Mouse (Mus musculus) limb, embryonic 12.5 days (tissue): ENCODE measurements at regions not wholly inside any gene's neighbourhood (a gene's known extent, or its start where the extent isn't known, plus 50 kb on each side); places are given as distances from the start of the nearest gene placed in this dataset.

Experiments
- ATAC-seq: fragments of 200-750 bp; cut with Nextera tagmentation; 2 replicates; pipeline ENCODE4 v1.8.0; 2017; ENCODE audit warnings: low read depth, moderate TSS enrichment; ENCODE audit not compliant: insufficient number of reproducible peaks, insufficient read depth, low FRiP score, low TSS enrichment
- H3K27ac ChIP-seq: fragments of 300-500 bp; sonication (generic); 2 replicates; pipeline ENCODE4 v1.5.1; 2016; ENCODE audit warnings: mild to moderate bottlenecking, moderate library complexity
- H3K27me3 ChIP-seq: fragments of 300-500 bp; sonication (generic); 2 replicates; pipeline ENCODE4 v1.6.1; 2016; ENCODE audit warnings: mild to moderate bottlenecking, moderate library complexity
- H3K36me3 ChIP-seq: fragments of 300-500 bp; sonication (generic); 2 replicates; pipeline ENCODE4 v1.6.1; 2016; ENCODE audit warnings: mild to moderate bottlenecking, moderate library complexity
- H3K4me1 ChIP-seq: fragments of 300-500 bp; sonication (generic); replicated peaks from 2 replicates; pipeline ENCODE4 v1.6.1; 2016
- H3K4me2 ChIP-seq: fragments of 300-500 bp; sonication (generic); 2 replicates; pipeline ENCODE4 v1.6.1; 2016; ENCODE audit warnings: mild to moderate bottlenecking, moderate library complexity
- H3K4me3 ChIP-seq: fragments of 300-500 bp; sonication (generic); replicated peaks from 2 replicates; pipeline ENCODE4 v1.5.1; 2016; ENCODE audit warnings: mild to moderate bottlenecking
- H3K9ac ChIP-seq: fragments of 300-500 bp; sonication (generic); replicated peaks from 2 replicates; pipeline ENCODE4 v1.6.1; 2016; ENCODE audit warnings: mild to moderate bottlenecking, moderate library complexity
- H3K9me3 ChIP-seq: fragments of 300-500 bp; sonication (generic); 2 replicates; pipeline ENCODE4 v1.6.1; 2016; ENCODE audit warnings: mild to moderate bottlenecking, moderate library complexity
- WGBS: fragments of 180-500 bp; shearing (Covaris S2); methylation state at CpG from one replicate; pipeline ENCODE4 v1.1.7; 2016; 5-methylcytosine and 5-hydroxymethylcytosine counted together

DNA sequence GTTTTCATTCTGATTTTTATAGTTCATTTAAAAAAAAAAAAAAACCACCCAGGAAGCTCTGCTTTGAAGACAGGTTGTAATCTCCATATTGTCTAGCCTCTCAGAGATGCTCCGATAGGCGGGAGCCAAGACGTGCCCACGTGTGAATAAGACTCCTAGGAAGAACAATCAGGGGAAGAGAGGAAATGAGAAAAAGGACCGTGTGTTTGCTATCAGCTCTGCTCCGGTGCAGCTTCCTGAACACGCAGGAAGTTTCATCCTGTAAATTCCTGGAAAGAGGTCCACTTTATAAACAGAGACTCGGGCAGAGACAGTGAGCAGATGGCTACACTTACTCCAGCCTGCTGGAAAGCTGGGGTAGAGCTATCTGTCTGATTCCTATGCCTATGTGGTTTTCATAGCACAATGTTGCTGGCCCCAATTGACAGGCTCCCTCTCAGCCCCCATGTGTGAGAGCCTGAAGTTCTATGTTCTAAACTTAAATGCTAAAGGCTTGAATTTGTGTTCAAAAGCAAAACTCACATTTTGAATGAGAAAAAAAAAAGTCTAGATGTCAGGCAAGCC lies 111.6 kb downstream of the Lrrc30 start:
- Histone ChIP-seq H3K4me2 (no peak overlapping the region), H3K36me3 (no peaks in the 10 kb centered on the region), H3K27me3 (no peaks in the 10 kb centered on the region), H3K9ac (no peak overlapping the region), H3K9me3 (no peaks in the 10 kb centered on the region), H3K27ac (no peak overlapping the region), H3K4me3 (no peak overlapping the region), H3K4me1 (no peaks in the 10 kb centered on the region)
- no peak for ATAC-seq
- WGBS = 70% methylated on average over 8 of the region's 8 CpGs

GRCm38 (mm10) chr17:67515601-67516147 lies 116.8 kb downstream of the Lrrc30 start:
- Histone ChIP-seq H3K4me2 (no peak overlapping the region), H3K27me3 (no peaks in the 10 kb centered on the region), H3K4me1 (0 out of 2 replicates have a peak, but pooled peaks cover 6% of the 10 kb centered on the region), H3K9ac (no peak overlapping the region), H3K27ac (no peak overlapping the region), H3K4me3 (no peak overlapping the region), H3K9me3 (no peaks in the 10 kb centered on the region), H3K36me3 (no peaks in the 10 kb centered on the region)
- no peak for ATAC-seq
- 81% methylated on average over 7 of the region's 7 CpGs for WGBS

DNA sequence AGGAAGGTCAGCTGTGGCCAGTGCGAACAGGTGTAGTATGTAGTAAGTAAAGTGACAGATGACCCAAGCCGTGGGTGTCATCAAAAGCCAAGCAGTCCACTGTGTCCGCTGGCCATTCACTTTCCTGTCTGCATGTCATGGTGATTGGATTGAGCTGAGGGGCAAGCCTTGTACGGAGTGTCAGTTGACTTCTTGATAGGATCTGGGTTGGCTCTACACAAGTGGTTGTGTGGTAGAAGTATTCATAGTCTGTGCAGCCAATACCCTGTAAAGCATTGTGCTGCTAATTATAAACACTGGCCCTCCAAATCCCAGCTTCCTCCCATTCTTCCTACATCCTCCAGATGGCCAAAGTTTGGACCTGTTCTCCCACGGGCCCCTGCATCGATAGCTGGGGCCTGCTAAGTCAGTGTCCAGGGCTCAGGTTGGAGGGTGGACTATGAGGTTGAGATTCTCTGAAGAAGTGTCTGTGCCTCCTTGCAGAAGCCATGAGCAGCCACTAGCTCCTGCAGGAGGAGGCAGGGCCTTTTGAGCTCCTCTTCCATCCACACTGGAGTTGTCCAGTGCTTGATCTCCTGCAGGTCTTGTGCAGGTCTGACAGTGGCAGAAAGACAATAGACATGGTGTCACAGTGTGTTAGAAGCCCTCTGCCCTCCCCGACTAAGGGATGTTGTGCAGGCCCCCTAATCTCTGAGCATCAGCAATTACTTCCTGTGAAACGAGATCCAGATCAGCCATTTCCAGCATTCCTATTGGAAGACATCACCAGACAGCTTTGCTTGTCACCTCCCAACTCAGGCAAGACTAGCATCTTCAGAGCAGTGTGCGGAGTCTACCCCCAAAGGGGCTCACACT lies 117.9 kb downstream of the Lrrc30 start:
- H3K9me3 ChIP-seq = no peaks in the 10 kb centered on the region
- no peaks in the 10 kb centered on the region for H3K36me3 ChIP-seq
- H3K27me3 ChIP-seq = no peaks in the 10 kb centered on the region
- no peak overlapping the region for H3K4me3 ChIP-seq
- no peak overlapping the region for H3K9ac ChIP-seq
- 61% methylated on average over 9 of the region's 9 CpGs for whole genome bisulfite sequencing
- 0 out of 2 replicates have a peak, but pooled peaks cover 6% of the 10 kb centered on the region for H3K4me1 ChIP-seq
- H3K4me2 ChIP-seq = no peak overlapping the region
- no peak for ATAC-seq
- peak overlapping the region; percentile 45; the same call in 1 of the 2 replicates for H3K27ac ChIP-seq

GRCm38 (mm10) chr17:67512699-67513450 lies 119.6 kb downstream of the Lrrc30 start:
- Histone ChIP-seq H3K4me3 (no peak overlapping the region), H3K9me3 (no peaks in the 10 kb centered on the region), H3K36me3 (no peaks in the 10 kb centered on the region), H3K27ac (no peak overlapping the region), H3K4me1 (peaks cover 13% of the 10 kb centered on the region; the same call in 1 of the 2 replicates), H3K27me3 (no peaks in the 10 kb centered on the region), H3K9ac (no peak overlapping the region), H3K4me2 (no peak overlapping the region)
- ATAC-seq = no peak
- WGBS = 79% methylated on average over 6 of the region's 6 CpGs

GRCm38 (mm10) chr17:67512008-67512407 lies 120.5 kb downstream of the Lrrc30 start:
- ATAC-seq = no peak
- Histone ChIP-seq H3K27ac (peak overlapping the region; percentile 41; the same call in 1 of the 2 replicates), H3K27me3 (no peaks in the 10 kb centered on the region), H3K9me3 (no peaks in the 10 kb centered on the region), H3K36me3 (no peaks in the 10 kb centered on the region), H3K9ac (no peak overlapping the region), H3K4me1 (peaks cover 13% of the 10 kb centered on the region; the same call in 1 of the 2 replicates), H3K4me2 (no peak overlapping the region), H3K4me3 (no peak overlapping the region)
- 66% methylated on average over 6 of the region's 6 CpGs for WGBS

DNA sequence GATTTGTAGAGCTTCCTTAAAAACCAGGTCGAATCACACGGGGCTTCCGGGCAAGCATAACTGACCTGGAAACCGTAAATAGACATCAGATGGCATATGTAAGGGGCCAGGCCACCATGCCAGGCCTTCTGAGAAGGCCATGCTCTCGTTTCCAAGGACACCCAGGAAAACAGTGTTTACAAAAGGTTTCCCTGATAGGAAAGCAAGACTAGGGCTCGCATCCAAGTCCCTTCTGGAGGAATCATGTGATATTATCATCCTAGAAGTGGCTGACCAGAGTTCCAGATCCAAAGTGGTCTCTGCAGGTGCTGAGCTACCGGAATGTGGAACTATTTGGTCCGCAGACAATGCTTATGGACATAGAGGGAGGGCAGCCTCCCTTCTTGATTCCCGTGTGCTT lies 122.6 kb downstream of the Lrrc30 start:
- ATAC-seq = no peak
- Histone ChIP-seq H3K27ac (no peak overlapping the region), H3K9me3 (no peaks in the 10 kb centered on the region), H3K36me3 (no peaks in the 10 kb centered on the region), H3K4me2 (no peak overlapping the region), H3K4me3 (no peak overlapping the region), H3K4me1 (peaks cover 10% of the 10 kb centered on the region; the same call in 1 of the 2 replicates), H3K27me3 (no peaks in the 10 kb centered on the region), H3K9ac (no peak overlapping the region)
- WGBS = 83% methylated on average over 9 of the region's 9 CpGs

GRCm38 (mm10) chr17:67509091-67509618 lies 123.4 kb downstream of the Lrrc30 start:
- H3K27ac ChIP-seq = no peak overlapping the region
- H3K27me3 ChIP-seq = no peaks in the 10 kb centered on the region
- H3K9me3 ChIP-seq = no peaks in the 10 kb centered on the region
- no peak overlapping the region for H3K4me3 ChIP-seq
- 78% methylated on average over 6 of the region's 6 CpGs for WGBS
- H3K4me1 ChIP-seq = peaks cover 7% of the 10 kb centered on the region; the same call in 1 of the 2 replicates
- no peak for ATAC-seq
- no peak overlapping the region for H3K4me2 ChIP-seq
- no peak overlapping the region for H3K9ac ChIP-seq
- no peaks in the 10 kb centered on the region for H3K36me3 ChIP-seq

DNA sequence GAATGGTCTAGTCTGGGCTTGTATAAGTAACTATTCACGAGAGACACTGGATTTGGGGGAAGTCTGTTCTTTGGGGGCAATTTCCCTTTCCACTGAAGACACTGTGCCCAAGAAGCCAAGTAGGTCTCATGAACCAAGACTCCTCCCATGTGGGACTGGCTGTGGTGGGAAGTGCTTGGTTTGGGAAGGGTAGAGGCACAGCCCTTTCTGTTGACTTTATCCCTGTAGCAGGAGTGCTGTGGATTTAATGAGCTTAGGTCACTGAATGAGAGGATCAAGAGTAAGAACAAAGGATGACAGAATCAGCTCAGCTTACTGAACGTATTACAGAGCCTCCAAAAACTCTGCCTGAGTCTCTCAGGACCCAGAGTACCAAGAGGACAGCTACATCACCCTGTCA lies 124.2 kb downstream of the Lrrc30 start:
- Histone ChIP-seq H3K9ac (no peak overlapping the region), H3K27me3 (no peaks in the 10 kb centered on the region), H3K4me1 (peaks cover 7% of the 10 kb centered on the region; the same call in 1 of the 2 replicates), H3K4me2 (no peak overlapping the region), H3K27ac (no peak overlapping the region), H3K9me3 (no peaks in the 10 kb centered on the region), H3K4me3 (no peak overlapping the region), H3K36me3 (no peaks in the 10 kb centered on the region)
- ATAC-seq = no peak
- 49% methylated on average over 2 of the region's 2 CpGs for WGBS

GRCm38 (mm10) chr17:67506466-67506865 lies 126.1 kb downstream of the Lrrc30 start:
- H3K9me3 ChIP-seq = no peaks in the 10 kb centered on the region
- WGBS = 76% methylated on average over 2 of the region's 2 CpGs
- no peak overlapping the region for H3K27ac ChIP-seq
- H3K4me2 ChIP-seq = no peak overlapping the region
- H3K27me3 ChIP-seq = no peaks in the 10 kb centered on the region
- H3K36me3 ChIP-seq = no peaks in the 10 kb centered on the region
- no peak overlapping the region for H3K4me3 ChIP-seq
- no peak overlapping the region for H3K9ac ChIP-seq
- no peak for ATAC-seq
- peaks cover 7% of the 10 kb centered on the region; the same call in 1 of the 2 replicates for H3K4me1 ChIP-seq

- no peak for ATAC-seq
- 77% methylated on average over 9 of the region's 9 CpGs for WGBS
- no peaks in the 10 kb centered on the region for H3K27me3 ChIP-seq
- no peak overlapping the region for H3K4me3 ChIP-seq
- no peak overlapping the region for H3K27ac ChIP-seq
- H3K9ac ChIP-seq = no peak overlapping the region
- no peaks in the 10 kb centered on the region for H3K36me3 ChIP-seq
- no peak overlapping the region for H3K4me2 ChIP-seq
- no peaks in the 10 kb centered on the region for H3K9me3 ChIP-seq
- H3K4me1 ChIP-seq = peaks cover 13% of the 10 kb centered on the region
Observed at GRCm38 (mm10) chr17:67504502-67505033, 128.0 kb downstream of the Lrrc30 start.
